Mouse (Mus musculus) thymus, postnatal 14 days (tissue): ENCODE data around the gene Gm20852.
"Not testable (repeated sequence)": the region's sequence is repeated elsewhere in the genome, so short reads cannot be mapped to it uniquely, and the experiment has no call there.

ENCODE experiments used
- DNase-seq: peaks from one replicate; pipeline ENCODE4 v3.0.0; 2021

The Gm20852 gene

DNA sequence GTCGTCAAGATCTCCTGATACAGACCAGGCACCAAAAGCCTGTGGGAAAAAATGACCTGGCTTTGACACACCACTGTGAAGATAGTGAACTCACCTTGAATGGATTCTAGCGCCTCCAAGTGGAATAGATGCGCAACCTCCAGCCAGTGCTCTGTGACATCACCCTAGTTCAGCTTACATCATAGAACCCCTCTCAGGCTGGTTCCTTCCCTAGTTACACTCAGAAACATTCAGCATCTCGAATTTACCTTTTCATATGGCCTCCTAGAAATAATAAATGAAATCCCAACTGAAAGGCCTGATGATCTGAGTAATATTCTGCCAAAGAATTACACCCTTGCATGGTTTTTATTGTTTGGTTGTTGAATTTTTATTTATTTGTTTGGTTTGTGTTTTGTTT, at the start of gene Gm20852:
Gene Gm20852 (minus strand): TSS at position 101 of the 400 bp plus-strand sequence.
- DNase-seq, result not testable (repeated sequence)
